Mouse (Mus musculus) heart, adult 2 months (tissue): ENCODE results near the gene Lmod1.

ENCODE experiments used
- CTCF ChIP-seq: fragments of 200-600 bp; IDR thresholded peaks from 2 replicates; pipeline ENCODE4 v1.8.1; 2022; ENCODE audit warnings: antibody characterized with exemption, mild to moderate bottlenecking, moderate library complexity
- EP300 ChIP-seq: fragments of 200-500 bp; IDR thresholded peaks from 2 replicates; pipeline ENCODE4 v1.6.1; 2011; ENCODE audit warnings: low read depth, low read length, control low read depth; ENCODE audit not compliant: insufficient read depth
- POLR2A ChIP-seq: fragments of 200-500 bp; IDR thresholded peaks from 2 replicates; pipeline ENCODE4 v1.6.1; 2011; ENCODE audit warnings: mild to moderate bottlenecking, low read depth, low read length, control low read depth; ENCODE audit not compliant: insufficient read depth

- no peak for TF ChIP-seq EP300
- TF ChIP-seq CTCF, result no peak
- TF ChIP-seq POLR2A, result no peak
These were observed 34.5 kb downstream of the Lmod1 start for GRCm38 (mm10) chr1:135359071-135359470.
